Mouse (Mus musculus) limb, embryonic 14.5 days (tissue): ENCODE measurements at regions not wholly inside any gene's neighbourhood (a gene's known extent, or its start where the extent isn't known, plus 50 kb on each side); places are given as distances from the start of the nearest gene placed in this dataset.
"Not testable (repeated sequence)": the region's sequence is repeated elsewhere in the genome, so short reads cannot be mapped to it uniquely, and the experiment has no call there.

Experiments
- ATAC-seq: fragments of 200-750 bp; cut with Nextera tagmentation; 2 replicates; pipeline ENCODE4 v1.8.0; 2017; ENCODE audit warnings: low read depth, moderate number of reproducible peaks, moderate TSS enrichment; ENCODE audit not compliant: low FRiP score
- DNase-seq: peaks from one replicate; pipeline ENCODE4 v3.0.0-alpha.2; 2015; ENCODE audit warnings: low spot score
- H3K27ac ChIP-seq: fragments of 300-500 bp; sonication (generic); replicated peaks from 2 replicates; pipeline ENCODE4 v1.5.1; 2014; ENCODE audit warnings: low read depth, mild to moderate bottlenecking, low read length, moderate library complexity, mixed read lengths
- H3K27me3 ChIP-seq: fragments of 300-500 bp; sonication (generic); 2 replicates; pipeline ENCODE4 v1.6.1; 2014; ENCODE audit warnings: low read length, mixed read lengths; ENCODE audit not compliant: control insufficient read depth, insufficient read depth
- H3K36me3 ChIP-seq: fragments of 300-500 bp; sonication (generic); 2 replicates; pipeline ENCODE4 v1.6.1; 2014; ENCODE audit warnings: mild to moderate bottlenecking, low read length, moderate library complexity, mixed read lengths; ENCODE audit not compliant: control insufficient read depth, insufficient read depth
- H3K4me1 ChIP-seq: fragments of 300-500 bp; sonication (generic); 2 replicates; pipeline ENCODE4 v1.6.1; 2014; ENCODE audit warnings: antibody characterized with exemption, low read length, mixed read lengths; ENCODE audit not compliant: control insufficient read depth, insufficient read depth
- H3K4me2 ChIP-seq: fragments of 300-500 bp; sonication (generic); replicated peaks from 2 replicates; pipeline ENCODE4 v1.6.1; 2014; ENCODE audit warnings: low read depth, mild to moderate bottlenecking, low read length, moderate library complexity; ENCODE audit not compliant: severe bottlenecking
- H3K4me3 ChIP-seq: fragments of 300-500 bp; sonication (generic); replicated peaks from 2 replicates; pipeline ENCODE4 v1.5.1; 2014; ENCODE audit warnings: low read length
- H3K9ac ChIP-seq: fragments of 300-500 bp; sonication (generic); 2 replicates; pipeline ENCODE4 v1.6.1; 2014; ENCODE audit warnings: mild to moderate bottlenecking, low read depth, low read length, moderate library complexity; ENCODE audit not compliant: severe bottlenecking
- H3K9me3 ChIP-seq: fragments of 300-500 bp; sonication (generic); 2 replicates; pipeline ENCODE4 v1.6.1; 2016; ENCODE audit warnings: low read length; ENCODE audit not compliant: control insufficient read depth
- POLR2A ChIP-seq: fragments of 200-500 bp; IDR thresholded peaks from 2 replicates; pipeline ENCODE4 v1.8.0; 2012; ENCODE audit warnings: inconsistent platforms, mild to moderate bottlenecking, moderate library complexity, borderline replicate concordance; ENCODE audit not compliant: insufficient read depth, insufficient read length; ENCODE audit errors: extremely low read depth
- WGBS: fragments of 180-500 bp; shearing (Covaris S2); extraction: QIAGEN DNeasy Blood & Tissue Kit; methylation state at CpG from one replicate; pipeline ENCODE4 v1.1.7; 2014; 5-methylcytosine and 5-hydroxymethylcytosine counted together

- no peak for TF ChIP-seq POLR2A
- WGBS = 85% methylated on average over 2 of the region's 2 CpGs
- Histone ChIP-seq H3K4me1 (no peaks in the 10 kb centered on the region), H3K9me3 (no peaks in the 10 kb centered on the region), H3K9ac (no peak overlapping the region), H3K4me2 (no peak overlapping the region), H3K27ac (no peak overlapping the region), H3K36me3 (no peaks in the 10 kb centered on the region), H3K4me3 (no peak overlapping the region), H3K27me3 (no peaks in the 10 kb centered on the region)
- DNase-seq (no peak), ATAC-seq (no peak)
These were observed 466.2 kb upstream of the Tbl1xr1 start for GRCm38 (mm10) chr3:21610231-21610630.

- WGBS = 83% methylated on average over 2 of the region's 2 CpGs
These were observed 454.7 kb upstream of the Tbl1xr1 start for GRCm38 (mm10) chr3:21621745-21622144.

GRCm38 (mm10) chr3:21625039-21625438, 451.4 kb upstream of the Tbl1xr1 start:
- Histone ChIP-seq H3K9me3 (no peaks in the 10 kb centered on the region), H3K4me3 (no peak overlapping the region), H3K4me1 (peaks cover 14% of the 10 kb centered on the region), H3K36me3 (no peaks in the 10 kb centered on the region), H3K27me3 (no peaks in the 10 kb centered on the region), H3K9ac (no peak overlapping the region), H3K27ac (no peak overlapping the region), H3K4me2 (no peak overlapping the region)
- no peak for DNase-seq
- no peak for TF ChIP-seq POLR2A
- no peak for ATAC-seq
- 66% methylated on average over 2 of the region's 2 CpGs for WGBS

More at GRCm38 (mm10) chr3:21621745-21622144, 454.7 kb upstream of the Tbl1xr1 start:
- Histone ChIP-seq H3K9me3 (no peaks in the 10 kb centered on the region), H3K9ac (no peak overlapping the region), H3K4me1 (peaks cover 14% of the 10 kb centered on the region), H3K4me3 (no peak overlapping the region), H3K27ac (no peak overlapping the region), H3K36me3 (no peaks in the 10 kb centered on the region), H3K4me2 (no peak overlapping the region), H3K27me3 (no peaks in the 10 kb centered on the region)
- ATAC-seq (no peak), DNase-seq (no peak)
- TF ChIP-seq POLR2A = no peak

- Histone ChIP-seq H3K4me3 (no peak overlapping the region), H3K27ac (peak overlapping the region; percentile 58), H3K4me2 (no peak overlapping the region), H3K9ac (no peak overlapping the region), H3K9me3 (no peaks in the 10 kb centered on the region), H3K36me3 (no peaks in the 10 kb centered on the region), H3K4me1 (peaks cover 14% of the 10 kb centered on the region), H3K27me3 (no peaks in the 10 kb centered on the region)
- TF ChIP-seq POLR2A = no peak
- peak; percentile 93 for DNase-seq
- peak; percentile 67 for ATAC-seq
- WGBS = 16% methylated on average over 3 of the region's 3 CpGs
These were observed 450.4 kb upstream of the Tbl1xr1 start for GRCm38 (mm10) chr3:21626029-21626428.

- not testable (repeated sequence) for H3K36me3 ChIP-seq, H3K27me3 ChIP-seq, H3K27ac ChIP-seq, ATAC-seq, H3K9ac ChIP-seq, H3K4me2 ChIP-seq, DNase-seq, H3K4me3 ChIP-seq, H3K9me3 ChIP-seq
- 95% methylated on average over 2 of the region's 2 CpGs for WGBS
- peaks cover 14% of the 10 kb centered on the region for H3K4me1 ChIP-seq
These were observed 449.4 kb upstream of the Tbl1xr1 start for GRCm38 (mm10) chr3:21627048-21627447.

GRCm38 (mm10) chr3:21633600-21634221, 442.7 kb upstream of the Tbl1xr1 start:
- WGBS = 40% methylated on average over 1 of the region's 1 CpGs
- ATAC-seq (no peak), DNase-seq (peak; percentile 35)
- Histone ChIP-seq H3K4me1 (peaks cover 5% of the 10 kb centered on the region), H3K27me3 (no peaks in the 10 kb centered on the region), H3K4me2 (no peak overlapping the region), H3K9ac (no peak overlapping the region), H3K4me3 (no peak overlapping the region), H3K9me3 (no peaks in the 10 kb centered on the region), H3K27ac (0 out of 2 replicates have a peak overlapping the region, but pooled peaks have one; percentile 19), H3K36me3 (no peaks in the 10 kb centered on the region)
- TF ChIP-seq POLR2A = no peak
